Mouse (Mus musculus): Measurements from ENCODE around the gene Car1. TPM values are rescaled to one million over a fixed set of nuclear protein-coding genes. Genes with fewer than 3 reads are reported as not detected.
"Not testable (repeated sequence)": the region's sequence is repeated elsewhere in the genome, so short reads cannot be mapped to it uniquely, and the experiment has no call there.

The Car1 gene
- polyA plus RNA-seq, 1 experiment, result not detected

DNA sequence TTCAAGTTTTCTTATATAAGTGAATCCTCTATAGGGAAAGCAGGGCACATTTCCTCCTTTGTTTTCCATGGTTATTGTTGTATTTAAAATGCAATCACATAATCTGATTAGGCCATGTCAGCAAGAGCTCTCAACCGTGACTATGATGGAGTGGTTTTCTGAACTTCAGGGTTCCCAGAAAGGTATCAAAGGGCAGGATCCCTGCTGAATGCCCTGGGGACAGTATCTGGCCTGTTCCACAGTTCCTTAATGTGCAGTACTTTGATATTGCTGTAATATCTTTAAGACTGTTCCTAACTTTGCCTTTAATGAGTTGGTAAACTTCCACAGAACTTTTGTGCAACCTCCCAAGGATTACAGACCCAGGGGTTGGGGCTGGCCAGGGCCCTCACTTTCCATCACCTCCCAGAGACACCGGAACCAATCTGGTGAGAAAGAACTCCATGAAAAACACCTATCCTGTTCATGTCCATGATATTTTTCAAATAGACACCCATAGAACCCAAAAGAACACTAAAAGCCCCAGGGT is 21.6 kb downstream of the Car1 start:
- H3K27ac ChIP-seq (ENCODE audit: insufficient read depth, low read depth, low read length), result no peak overlapping the region
- no peak overlapping the region for H3K4me3 ChIP-seq (ENCODE audit: insufficient read depth, low read length)
- TF ChIP-seq POLR2A (IDR thresholded peaks at IDR 0.05; ENCODE audit: borderline replicate concordance, low read depth, low read length) (no peak), CTCF (IDR thresholded peaks at IDR 0.05; ENCODE audit: low read depth, low read length) (no peak)
- no peaks in the 10 kb centered on the region for H3K4me1 ChIP-seq (ENCODE audit: control insufficient read depth, insufficient read depth, low read length)

DNA sequence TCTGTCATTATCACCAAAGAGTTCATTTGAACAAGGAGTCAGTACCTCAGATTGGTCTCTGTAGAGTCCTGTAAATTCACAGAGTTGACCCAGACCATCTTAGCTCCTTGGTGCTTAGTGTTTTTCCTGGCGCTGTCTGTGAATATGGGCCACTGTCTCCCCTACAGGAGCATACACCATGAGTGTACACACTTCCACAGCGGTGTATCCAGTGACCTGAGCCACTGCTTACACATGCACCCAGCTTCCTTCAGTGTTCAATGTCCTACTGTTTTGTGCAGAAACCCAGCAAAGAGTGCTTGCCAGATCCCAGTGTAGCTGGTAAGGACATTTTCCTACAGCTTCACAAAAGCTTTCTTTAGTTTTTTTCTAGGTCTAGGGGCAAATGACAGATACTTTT is 22.8 kb downstream of the Car1 start:
- Histone ChIP-seq H3K4me3 (ENCODE audit: insufficient read depth, low read length) (no peak overlapping the region), H3K27ac (ENCODE audit: insufficient read depth, low read depth, low read length) (no peak overlapping the region), H3K4me1 (ENCODE audit: control insufficient read depth, insufficient read depth, low read length) (no peaks in the 10 kb centered on the region)
- TF ChIP-seq POLR2A (IDR thresholded peaks at IDR 0.05; ENCODE audit: borderline replicate concordance, low read depth, low read length), result no peak
- no peak for TF ChIP-seq CTCF (IDR thresholded peaks at IDR 0.05; ENCODE audit: low read depth, low read length)

DNA sequence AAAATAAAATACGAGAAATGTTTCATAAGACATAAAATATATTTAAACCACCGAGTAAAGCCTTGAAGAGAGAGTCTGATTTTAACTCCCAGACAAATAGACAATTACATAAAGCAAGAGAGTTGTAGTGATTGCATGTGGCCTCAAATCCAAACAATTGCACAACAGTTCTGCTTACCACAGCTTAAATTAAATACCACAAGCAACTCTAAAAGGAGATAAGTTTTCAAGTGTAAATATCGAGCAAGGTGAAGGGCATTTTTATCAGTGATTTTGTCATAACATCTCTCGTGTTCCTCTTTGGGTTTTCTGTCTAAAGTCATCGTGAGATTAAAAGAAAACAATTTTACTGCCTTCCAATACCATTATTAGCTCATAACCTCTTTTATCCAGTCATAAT is 25.0 kb downstream of the Car1 start:
- not testable (repeated sequence) for H3K4me1 ChIP-seq (ENCODE audit: control insufficient read depth, insufficient read depth, low read length); H3K4me3 ChIP-seq (ENCODE audit: insufficient read depth, low read length); H3K27ac ChIP-seq (ENCODE audit: insufficient read depth, low read depth, low read length)

DNA sequence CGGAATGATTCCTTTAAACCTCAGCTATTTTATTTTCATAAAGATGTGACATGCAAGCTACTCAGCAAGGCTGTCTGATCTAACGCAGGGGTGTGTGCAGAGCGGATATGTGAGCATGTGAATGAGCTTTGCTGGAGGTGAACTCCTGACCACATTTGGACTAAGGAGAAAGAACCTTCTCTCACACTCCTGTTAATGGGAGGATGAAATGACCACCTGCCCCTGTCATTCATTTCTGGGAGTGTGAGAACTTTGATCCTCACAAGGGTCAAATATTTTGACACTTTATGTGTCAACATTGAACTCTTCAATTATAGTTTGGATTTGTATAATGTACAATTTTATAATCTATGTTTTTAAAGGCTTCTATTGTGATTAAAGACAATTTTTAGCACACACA is 25.8 kb downstream of the Car1 start:
- not testable (repeated sequence) for H3K4me3 ChIP-seq (ENCODE audit: insufficient read depth, low read length); H3K27ac ChIP-seq (ENCODE audit: insufficient read depth, low read depth, low read length); H3K4me1 ChIP-seq (ENCODE audit: control insufficient read depth, insufficient read depth, low read length)

DNA sequence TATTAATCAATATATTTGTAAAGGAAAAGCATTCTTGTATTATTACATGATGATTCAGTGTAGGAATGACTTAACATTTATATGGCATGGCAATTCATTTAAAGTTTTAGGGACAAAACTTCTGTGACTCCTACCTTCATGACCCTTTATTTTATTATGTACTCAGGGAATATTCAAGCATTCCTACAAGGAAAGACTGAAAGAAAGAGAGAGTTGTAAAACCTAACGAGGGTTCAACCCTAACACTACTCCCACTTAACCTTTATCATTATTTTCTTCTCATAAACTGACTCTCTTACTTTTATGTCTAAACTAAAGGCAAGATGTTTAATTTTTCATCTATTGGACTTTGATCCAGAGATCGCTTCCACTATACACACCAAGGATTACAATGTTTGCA is 28.0 kb downstream of the Car1 start:
- Histone ChIP-seq H3K4me1 (ENCODE audit: control insufficient read depth, insufficient read depth, low read length) (no peaks in the 10 kb centered on the region), H3K27ac (ENCODE audit: insufficient read depth, low read depth, low read length) (no peak overlapping the region), H3K4me3 (ENCODE audit: insufficient read depth, low read length) (no peak overlapping the region)
- TF ChIP-seq CTCF (IDR thresholded peaks at IDR 0.05; ENCODE audit: low read depth, low read length) (no peak), POLR2A (IDR thresholded peaks at IDR 0.05; ENCODE audit: borderline replicate concordance, low read depth, low read length) (no peak)

DNA sequence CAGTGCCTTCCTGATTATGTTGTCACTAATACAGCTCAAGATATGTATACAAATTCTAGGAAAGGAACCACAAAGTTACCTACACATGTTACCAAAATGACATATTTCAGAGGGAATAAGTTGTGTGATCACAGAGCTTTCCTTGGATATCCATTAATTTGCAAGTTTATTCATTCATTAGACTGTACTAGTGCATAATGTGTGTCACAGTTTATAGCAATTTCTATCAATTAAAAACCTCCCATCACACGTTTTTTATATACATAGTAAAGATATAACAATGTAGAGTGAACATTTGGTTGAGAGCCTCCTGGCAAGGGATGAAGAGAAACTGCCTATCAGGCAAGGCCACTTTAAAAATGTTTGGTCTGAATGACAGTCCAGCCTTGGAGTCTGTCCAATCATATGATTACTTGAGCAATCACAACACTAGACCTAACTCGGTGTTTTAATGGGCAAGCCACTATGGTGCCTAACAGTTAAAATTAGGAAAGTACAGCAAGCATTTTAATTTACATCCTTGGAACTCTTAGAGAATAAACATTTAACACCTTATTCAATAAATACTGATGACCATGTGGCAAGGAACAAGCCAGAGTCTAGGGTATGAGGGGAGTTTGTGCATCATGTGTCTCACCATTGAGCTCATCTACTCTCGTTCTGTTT is 31.5 kb downstream of the Car1 start:
- H3K4me3 ChIP-seq (ENCODE audit: insufficient read depth, low read length); H3K27ac ChIP-seq (ENCODE audit: insufficient read depth, low read depth, low read length); H3K4me1 ChIP-seq (ENCODE audit: control insufficient read depth, insufficient read depth, low read length): not testable (repeated sequence)

DNA sequence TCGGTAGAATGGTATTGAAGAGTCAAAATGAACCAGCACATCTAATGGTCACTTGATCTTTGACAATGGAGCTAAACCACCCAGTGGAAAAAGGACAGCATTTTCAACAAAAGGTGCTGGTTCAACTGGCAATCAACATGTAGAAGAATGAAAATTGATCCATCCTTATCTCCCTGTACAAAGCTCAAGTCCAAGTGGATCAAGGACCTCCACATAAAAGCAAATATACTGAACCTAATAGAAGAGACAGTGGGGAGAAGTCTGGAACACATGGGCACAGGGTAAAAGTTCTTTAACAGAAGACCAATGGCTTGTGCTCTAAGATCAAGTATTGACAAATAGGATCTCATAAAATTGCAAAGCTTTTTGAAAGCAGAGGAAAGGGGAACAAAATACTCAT is 33.6 kb downstream of the Car1 start:
- H3K4me1 ChIP-seq (ENCODE audit: control insufficient read depth, insufficient read depth, low read length); H3K4me3 ChIP-seq (ENCODE audit: insufficient read depth, low read length); H3K27ac ChIP-seq (ENCODE audit: insufficient read depth, low read depth, low read length): not testable (repeated sequence)

DNA sequence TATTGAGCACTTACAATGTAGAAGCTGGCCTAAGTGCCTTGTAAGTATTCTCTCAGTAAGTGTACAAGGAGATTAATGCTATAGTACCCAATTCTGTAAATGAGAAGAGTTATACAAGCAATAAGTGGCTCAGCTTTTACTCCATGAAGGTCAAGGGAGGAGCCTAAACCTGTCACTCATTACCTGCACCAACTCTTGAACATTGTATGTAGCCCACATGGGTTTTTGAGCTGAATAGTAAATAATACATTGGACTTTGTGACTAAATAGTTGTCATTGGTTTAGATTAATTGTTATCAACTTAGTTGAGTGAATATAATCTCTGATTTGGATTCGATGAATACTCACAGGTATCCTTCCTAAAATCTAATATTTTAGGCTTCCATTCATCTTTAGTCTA is 35.7 kb downstream of the Car1 start:
- not testable (repeated sequence) for H3K4me3 ChIP-seq (ENCODE audit: insufficient read depth, low read length); H3K27ac ChIP-seq (ENCODE audit: insufficient read depth, low read depth, low read length); H3K4me1 ChIP-seq (ENCODE audit: control insufficient read depth, insufficient read depth, low read length)

DNA sequence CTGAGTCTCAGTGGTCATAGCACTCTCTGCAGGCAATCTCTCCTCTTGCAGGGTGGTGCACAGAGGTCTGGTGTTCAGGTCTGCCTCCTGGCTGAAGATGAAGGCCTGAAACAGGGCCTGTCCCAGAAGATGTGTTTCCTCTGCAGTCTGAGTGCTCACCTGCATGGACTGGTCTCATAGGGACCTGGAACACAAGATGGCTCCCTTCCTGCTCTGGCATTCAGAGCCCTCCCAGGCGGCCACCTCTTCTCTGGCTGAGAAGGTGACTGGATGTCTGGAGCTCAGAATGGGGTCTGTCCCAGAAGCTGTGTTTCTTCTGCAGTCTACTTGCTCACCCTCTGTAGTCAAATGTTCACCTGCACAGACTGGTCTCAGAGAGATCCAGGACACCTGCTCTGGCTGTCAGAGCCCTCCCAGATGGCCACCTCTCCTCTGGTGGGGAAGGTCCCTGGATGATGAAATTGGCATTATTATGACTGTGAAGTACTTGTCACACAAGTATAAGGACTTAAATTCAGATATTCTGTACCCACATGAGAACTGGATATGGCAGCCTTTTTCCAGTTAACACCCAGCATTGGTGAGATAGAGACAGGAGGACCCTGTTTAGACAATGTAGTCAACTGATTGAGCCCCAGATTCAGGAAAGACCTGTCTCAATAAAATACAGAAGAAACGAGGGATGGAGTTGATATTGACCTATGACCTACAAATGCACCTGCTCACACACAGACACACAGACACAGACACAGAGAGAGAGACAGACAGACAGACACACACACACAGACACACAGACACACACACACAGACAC is 43.2 kb downstream of the Car1 start:
- Histone ChIP-seq H3K4me3 (ENCODE audit: insufficient read depth, low read length) (no peak overlapping the region), H3K27ac (ENCODE audit: insufficient read depth, low read depth, low read length) (no peak overlapping the region), H3K4me1 (ENCODE audit: control insufficient read depth, insufficient read depth, low read length) (no peaks in the 10 kb centered on the region)
- no peak for TF ChIP-seq CTCF (IDR thresholded peaks at IDR 0.05; ENCODE audit: low read depth, low read length)
- no peak for TF ChIP-seq POLR2A (IDR thresholded peaks at IDR 0.05; ENCODE audit: borderline replicate concordance, low read depth, low read length)

DNA sequence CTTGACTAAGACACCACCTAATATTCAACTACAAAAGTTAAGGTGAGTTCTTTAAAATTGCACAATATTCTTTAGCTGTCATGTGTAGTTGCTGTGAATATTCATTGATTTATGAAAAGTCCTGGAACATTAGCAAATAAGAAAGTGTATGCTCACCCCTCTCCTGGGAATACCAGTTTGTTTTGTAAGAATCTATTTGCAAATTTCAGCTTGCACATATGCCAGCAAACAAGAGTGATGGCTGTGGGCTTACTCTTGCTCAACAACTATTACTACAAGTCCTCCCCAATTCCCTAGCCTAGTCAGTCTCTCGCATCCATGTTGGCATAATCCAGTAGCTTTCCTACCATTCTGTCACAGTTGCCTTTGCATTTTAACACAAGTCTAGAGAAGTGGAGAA is 52.5 kb downstream of the Car1 start:
- Histone ChIP-seq H3K4me3 (ENCODE audit: insufficient read depth, low read length) (no peak overlapping the region), H3K27ac (ENCODE audit: insufficient read depth, low read depth, low read length) (no peak overlapping the region)
- TF ChIP-seq POLR2A (IDR thresholded peaks at IDR 0.05; ENCODE audit: borderline replicate concordance, low read depth, low read length) (no peak), CTCF (IDR thresholded peaks at IDR 0.05; ENCODE audit: low read depth, low read length) (no peak)

DNA sequence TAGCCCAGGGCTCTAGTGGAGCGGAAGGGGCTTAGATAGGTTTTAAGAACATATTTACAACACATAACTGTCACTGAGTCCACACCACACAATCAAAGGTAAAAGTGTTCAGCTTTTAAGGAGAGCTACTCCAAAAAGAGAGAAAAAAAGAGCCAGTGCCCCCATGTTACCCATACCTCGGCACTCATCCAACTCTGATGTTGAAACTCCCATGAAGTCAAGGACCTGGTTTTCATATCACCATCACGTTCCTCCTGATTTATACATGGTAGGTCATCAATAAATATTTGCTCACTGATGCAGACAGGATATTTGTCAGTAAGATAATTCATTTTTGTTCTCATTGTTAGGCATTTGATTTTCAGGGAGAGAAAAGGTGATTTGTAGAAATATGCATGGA is 62.1 kb downstream of the Car1 start:
- Histone ChIP-seq H3K27ac (ENCODE audit: insufficient read depth, low read depth, low read length) (no peak overlapping the region), H3K4me1 (ENCODE audit: control insufficient read depth, insufficient read depth, low read length) (no peaks in the 10 kb centered on the region), H3K4me3 (ENCODE audit: insufficient read depth, low read length) (no peak overlapping the region)
- no peak for TF ChIP-seq CTCF (IDR thresholded peaks at IDR 0.05; ENCODE audit: low read depth, low read length)
- TF ChIP-seq POLR2A (IDR thresholded peaks at IDR 0.05; ENCODE audit: borderline replicate concordance, low read depth, low read length), result no peak

More for the DNA sequence above, 52.5 kb downstream of the Car1 start:
- no peaks in the 10 kb centered on the region for H3K4me1 ChIP-seq (ENCODE audit: control insufficient read depth, insufficient read depth, low read length)

Measured in bone marrow macrophage, adult 2 months (primary cell).